Mouse (Mus musculus) forebrain, embryonic 16.5 days (tissue): ENCODE measurements around the gene Qsox1. TPM values are rescaled to one million over a fixed set of nuclear protein-coding genes. Genes with fewer than 3 reads are reported as not detected.

ENCODE experiments used
- ATAC-seq: fragments of 200-750 bp; cut with Nextera tagmentation; 2 replicates; pipeline ENCODE4 v1.8.0; 2017; ENCODE audit warnings: mild to moderate bottlenecking, moderate library complexity
- H3K27ac ChIP-seq: fragments of 300-500 bp; sonication (generic); 2 replicates; pipeline ENCODE4 v1.5.1; 2014; ENCODE audit warnings: low read length, control low read depth
- H3K27me3 ChIP-seq: fragments of 300-500 bp; sonication (generic); replicated peaks from 2 replicates; pipeline ENCODE4 v1.6.1; 2014; ENCODE audit warnings: low read length; ENCODE audit not compliant: control insufficient read depth, insufficient read depth
- H3K36me3 ChIP-seq: fragments of 300-500 bp; sonication (generic); 2 replicates; pipeline ENCODE4 v1.6.1; 2014; ENCODE audit not compliant: control insufficient read depth, insufficient read depth
- H3K4me1 ChIP-seq: fragments of 300-500 bp; sonication (generic); replicated peaks from 2 replicates; pipeline ENCODE4 v1.6.1; 2014; ENCODE audit warnings: low read length; ENCODE audit not compliant: control insufficient read depth, insufficient read depth
- H3K4me2 ChIP-seq: fragments of 300-500 bp; sonication (generic); 2 replicates; pipeline ENCODE4 v1.6.1; 2014; ENCODE audit warnings: mild to moderate bottlenecking, low read length, control low read depth
- H3K4me3 ChIP-seq: fragments of 300-500 bp; sonication (generic); replicated peaks from 2 replicates; pipeline ENCODE4 v1.5.1; 2014; ENCODE audit warnings: mild to moderate bottlenecking, low read length, control low read depth
- H3K9ac ChIP-seq: fragments of 300-500 bp; sonication (generic); replicated peaks from 2 replicates; pipeline ENCODE4 v1.6.1; 2014; ENCODE audit warnings: low read depth, low read length, control low read depth
- H3K9me3 ChIP-seq: fragments of 300-500 bp; sonication (generic); 2 replicates; pipeline ENCODE4 v1.6.1; 2016; ENCODE audit warnings: low read length; ENCODE audit not compliant: control insufficient read depth
- WGBS: fragments of 180-500 bp; shearing (Covaris S2); extraction: QIAGEN DNeasy Blood & Tissue Kit; methylation state at CpG from one replicate; pipeline ENCODE4 v1.1.7; 2014; 5-methylcytosine and 5-hydroxymethylcytosine counted together
- polyA plus RNA-seq: library from polyadenylated mRNA; unstranded; fragments of >200 nt; fragmentation: Nextera tagmentation; extraction: Ambion mirVana; gene quantifications from 2 replicates; pipeline ENCODE4 v1.2.1, GENCODE M21; 2015

The Qsox1 gene
- polyA plus RNA-seq, 1 experiment from 2014 or later: 20.4 TPM

GRCm38 (mm10) chr1:155805607-155806006, 7.1 kb downstream of the Qsox1 start:
- no peaks in the 10 kb centered on the region for H3K9me3 ChIP-seq
- H3K27ac ChIP-seq: no peak overlapping the region
- 94% methylated on average over 9 of the region's 9 CpGs for WGBS
- H3K4me3 ChIP-seq: no peak overlapping the region
- H3K27me3 ChIP-seq: no peaks in the 10 kb centered on the region
- H3K9ac ChIP-seq: no peak overlapping the region
- no peak for ATAC-seq
- H3K36me3 ChIP-seq: no peaks in the 10 kb centered on the region
- peaks cover 7% of the 10 kb centered on the region for H3K4me1 ChIP-seq
- H3K4me2 ChIP-seq: no peak overlapping the region

GRCm38 (mm10) chr1:155801014-155801991, 11.4 kb downstream of the Qsox1 start:
- Histone ChIP-seq H3K27me3 (no peaks in the 10 kb centered on the region), H3K9ac (no peak overlapping the region), H3K27ac (no peak overlapping the region), H3K4me3 (no peak overlapping the region), H3K4me1 (peaks cover 8% of the 10 kb centered on the region), H3K4me2 (no peak overlapping the region), H3K36me3 (no peaks in the 10 kb centered on the region), H3K9me3 (no peaks in the 10 kb centered on the region)
- WGBS: 84% methylated on average over 11 of the region's 11 CpGs
- ATAC-seq: no peak

- ATAC-seq: no peak
- 91% methylated on average over 4 of the region's 4 CpGs for WGBS
- H3K4me3 ChIP-seq: no peak overlapping the region
- H3K27me3 ChIP-seq: no peaks in the 10 kb centered on the region
- no peak overlapping the region for H3K9ac ChIP-seq
- H3K4me1 ChIP-seq: peaks cover 8% of the 10 kb centered on the region
- H3K36me3 ChIP-seq: peaks cover 4% of the 10 kb centered on the region
- no peak overlapping the region for H3K27ac ChIP-seq
- no peaks in the 10 kb centered on the region for H3K9me3 ChIP-seq
- no peak overlapping the region for H3K4me2 ChIP-seq
Measured at GRCm38 (mm10) chr1:155798000-155798399, 14.7 kb downstream of the Qsox1 start.

- H3K27ac ChIP-seq: no peak overlapping the region
- no peak overlapping the region for H3K9ac ChIP-seq
- no peaks in the 10 kb centered on the region for H3K27me3 ChIP-seq
- no peak for ATAC-seq
- H3K4me2 ChIP-seq: no peak overlapping the region
- H3K4me3 ChIP-seq: no peak overlapping the region
- 74% methylated on average over 4 of the region's 4 CpGs for WGBS
- H3K36me3 ChIP-seq: peaks cover 4% of the 10 kb centered on the region
- no peaks in the 10 kb centered on the region for H3K9me3 ChIP-seq
- peaks cover 8% of the 10 kb centered on the region for H3K4me1 ChIP-seq
Measured at GRCm38 (mm10) chr1:155797425-155797824, 15.3 kb downstream of the Qsox1 start.

- Histone ChIP-seq H3K9ac (no peak overlapping the region), H3K4me1 (peaks cover 8% of the 10 kb centered on the region), H3K4me2 (no peak overlapping the region), H3K9me3 (no peaks in the 10 kb centered on the region), H3K27me3 (no peaks in the 10 kb centered on the region), H3K36me3 (peaks cover 4% of the 10 kb centered on the region), H3K27ac (no peak overlapping the region), H3K4me3 (no peak overlapping the region)
- 58% methylated on average over 11 of the region's 11 CpGs for WGBS
- ATAC-seq: no peak
Measured at GRCm38 (mm10) chr1:155796757-155797405, 15.8 kb downstream of the Qsox1 start.

GRCm38 (mm10) chr1:155795791-155796233, 16.9 kb downstream of the Qsox1 start:
- no peak overlapping the region for H3K27ac ChIP-seq
- H3K4me3 ChIP-seq: no peak overlapping the region
- H3K4me1 ChIP-seq: peaks cover 10% of the 10 kb centered on the region
- no peaks in the 10 kb centered on the region for H3K9me3 ChIP-seq
- ATAC-seq: no peak
- H3K27me3 ChIP-seq: no peaks in the 10 kb centered on the region
- H3K4me2 ChIP-seq: no peak overlapping the region
- H3K9ac ChIP-seq: no peak overlapping the region
- H3K36me3 ChIP-seq: peaks cover 7% of the 10 kb centered on the region
- 93% methylated on average over 5 of the region's 5 CpGs for WGBS

- Histone ChIP-seq H3K36me3 (peaks cover 7% of the 10 kb centered on the region), H3K4me1 (peaks cover 20% of the 10 kb centered on the region), H3K4me3 (no peak overlapping the region), H3K4me2 (no peak overlapping the region), H3K9me3 (no peaks in the 10 kb centered on the region), H3K27me3 (no peaks in the 10 kb centered on the region), H3K27ac (no peak overlapping the region), H3K9ac (no peak overlapping the region)
- 91% methylated on average over 6 of the region's 6 CpGs for WGBS
- no peak for ATAC-seq
Measured at GRCm38 (mm10) chr1:155794855-155795254, 17.8 kb downstream of the Qsox1 start.

- Histone ChIP-seq H3K27me3 (no peaks in the 10 kb centered on the region), H3K36me3 (peaks cover 12% of the 10 kb centered on the region), H3K9me3 (peaks cover 2% of the 10 kb centered on the region; the same call in 1 of the 2 replicates), H3K9ac (no peak overlapping the region), H3K4me2 (no peak overlapping the region), H3K27ac (no peak overlapping the region), H3K4me3 (no peak overlapping the region), H3K4me1 (peaks cover 15% of the 10 kb centered on the region)
- WGBS: 66% methylated on average over 5 of the region's 5 CpGs
- ATAC-seq: no peak
Measured at GRCm38 (mm10) chr1:155791919-155792318, 20.8 kb downstream of the Qsox1 start.
